In genomic region chr15:77977663-77978062, GRCm38 (mm10) we compare ENCODE assay signal across 22 mouse cellular contexts. TPM values are rescaled to one million over a fixed set of nuclear protein-coding genes. Genes with fewer than 3 reads are reported as not detected.
DNase-seq lines count a peak whose midpoint lies in the region; ATAC-seq lines count a peak whose summit lies in the region.
"Had no signal": no experiment of that assay in that cellular context is flagged by ENCODE, and none has a peak within 500 bp of the region (broad histone marks: within the 10 kb centered on the region; RNA-seq: fewer than 3 reads in every experiment).

No protein-coding gene starts in this region.

- peak overlapping the region; percentile 36 for H3K4me2 ChIP-seq in liver, embryonic 12.5 days
- H3K4me2 ChIP-seq in hindbrain, embryonic 14.5 days (replicated peaks) = no peak overlapping the region
- H3K4me2 ChIP-seq: embryonic facial prominence, embryonic 15.5 days; forebrain, embryonic 12.5 days; heart, embryonic 12.5 days; midbrain, embryonic 11.5 days had no signal

- peaks cover 28% of the 10 kb centered on the region for H3K27me3 ChIP-seq in liver, embryonic 12.5 days (replicated peaks)
- no peaks in the 10 kb centered on the region for H3K27me3 ChIP-seq in hindbrain, embryonic 14.5 days (ENCODE audit: control insufficient read depth, insufficient read depth, low read length)

- peak overlapping the region; percentile 61 for H3K27ac ChIP-seq in liver, embryonic 12.5 days
- H3K27ac ChIP-seq in hindbrain, embryonic 14.5 days = no peak overlapping the region
- H3K27ac ChIP-seq: embryonic facial prominence, embryonic 15.5 days; forebrain, embryonic 12.5 days; hindbrain, embryonic 10.5 days had no signal

- WGBS in liver, embryonic 12.5 days (ENCODE audit: insufficient replicate concordance) = 43% methylated on average over 3 of the region's 3 CpGs
- WGBS in hindbrain, embryonic 14.5 days = 64% methylated on average over 3 of the region's 3 CpGs

- H3K4me1 ChIP-seq in liver, embryonic 12.5 days = peaks cover 56% of the 10 kb centered on the region
- no peaks in the 10 kb centered on the region for H3K4me1 ChIP-seq in hindbrain, embryonic 14.5 days (replicated peaks; ENCODE audit: control insufficient read depth, insufficient read depth, low read length)
- H3K4me1 ChIP-seq: embryonic facial prominence, embryonic 15.5 days; forebrain, embryonic 12.5 days; heart, embryonic 12.5 days had no signal

- peak; percentile 60 for DNase-seq in testis, postnatal 10 days (ENCODE audit: low spot score)
- no peak for DNase-seq in testis, postnatal 14 days (ENCODE audit: low spot score)
- DNase-seq in adrenal gland, postnatal 14 days = peak; percentile 83
- DNase-seq in T-cell, adult 2 months (ENCODE audit: low spot score) = no peak
- DNase-seq in hindbrain, embryonic 14.5 days (ENCODE audit: low spot score) = no peak
- DNase-seq in layer of hippocampus, adult 11-12 months (ENCODE audit: low spot score) = no peak
- DNase-seq: cerebellum, adult 9-10 months; gastrocnemius, postnatal 25 days; heart, adult 18-20 months; heart, postnatal 10 days; kidney, adult 18-20 months; kidney, postnatal 4 days; lung, adult 18-20 months; lung, postnatal 14 days; right cerebral cortex, postnatal 25 days; thymus, adult 2 months had no signal

- H3K9ac ChIP-seq in liver, embryonic 12.5 days = no peak overlapping the region
- no peak overlapping the region for H3K9ac ChIP-seq in hindbrain, embryonic 14.5 days
- H3K9ac ChIP-seq: embryonic facial prominence, embryonic 15.5 days; forebrain, embryonic 12.5 days; heart, embryonic 12.5 days had no signal

- no peaks in the 10 kb centered on the region for H3K36me3 ChIP-seq in liver, embryonic 12.5 days
- H3K36me3 ChIP-seq in hindbrain, embryonic 14.5 days (replicated peaks; ENCODE audit: control insufficient read depth, insufficient read depth) = no peaks in the 10 kb centered on the region
- H3K36me3 ChIP-seq: embryonic facial prominence, embryonic 15.5 days; forebrain, embryonic 12.5 days; heart, embryonic 12.5 days; hindbrain, embryonic 10.5 days had no signal

- no peak overlapping the region for H3K4me3 ChIP-seq in liver, embryonic 12.5 days
- H3K4me3 ChIP-seq in hindbrain, embryonic 14.5 days (replicated peaks; ENCODE audit: low read length) = no peak overlapping the region
- H3K4me3 ChIP-seq: embryonic facial prominence, embryonic 15.5 days; forebrain, embryonic 12.5 days; heart, embryonic 12.5 days; hindbrain, embryonic 10.5 days had no signal

- H3K9me3 ChIP-seq in liver, embryonic 12.5 days (replicated peaks) = no peaks in the 10 kb centered on the region
- no peaks in the 10 kb centered on the region for H3K9me3 ChIP-seq in hindbrain, embryonic 14.5 days (ENCODE audit: control insufficient read depth, low read length)
- H3K9me3 ChIP-seq: embryonic facial prominence, embryonic 15.5 days; forebrain, embryonic 12.5 days; heart, embryonic 12.5 days; hindbrain, embryonic 10.5 days had no signal

- ATAC-seq in liver, embryonic 12.5 days = peak; percentile 51; the same call in 1 of the 2 replicates
- ATAC-seq in hindbrain, embryonic 14.5 days (ENCODE audit: low FRiP score) = no peak

RNA-seq across cellular contexts. Expression of gene Eif3d, which starts 7.0 kb away (rescaled TPM):
- total RNA-seq in adrenal gland, postnatal 14 days (2021) = 152 and 167 TPM in 2 replicates
- 257 and 271 TPM in 2 replicates for polyA plus RNA-seq in liver, embryonic 12.5 days (2016; fragmentation: Nextera tagmentation; extraction: Ambion mirVana)
- polyA plus RNA-seq in hindbrain, embryonic 14.5 days (2014; fragmentation: Nextera tagmentation; extraction: Ambion mirVana) = 167 and 177 TPM in 2 replicates

RNA-seq across cellular contexts. Expression of gene Foxred2, which starts 21.1 kb away (rescaled TPM):
- total RNA-seq in adrenal gland, postnatal 14 days (2021) = 3.3 and 4.4 TPM in 2 replicates
- 1.3 and 1.7 TPM in 2 replicates for polyA plus RNA-seq in liver, embryonic 12.5 days (2016; fragmentation: Nextera tagmentation; extraction: Ambion mirVana)
- 10.7 and 10.8 TPM in 2 replicates for polyA plus RNA-seq in hindbrain, embryonic 14.5 days (2014; fragmentation: Nextera tagmentation; extraction: Ambion mirVana)

RNA-seq across cellular contexts. Expression of gene Txn2, which starts 48.9 kb away (rescaled TPM):
- 430 and 443 TPM in 2 replicates for total RNA-seq in adrenal gland, postnatal 14 days (2021)
- 239 and 249 TPM in 2 replicates for polyA plus RNA-seq in liver, embryonic 12.5 days (2016; fragmentation: Nextera tagmentation; extraction: Ambion mirVana)
- polyA plus RNA-seq in hindbrain, embryonic 14.5 days (2014; fragmentation: Nextera tagmentation; extraction: Ambion mirVana) = 207 and 216 TPM in 2 replicates

Comparison
In these comparisons a context has a peak if more than half of its experiments do, and no peak if none do; other contexts are left out.
1. DNase-seq: peak in testis, postnatal 10 days (single experiment) and adrenal gland, postnatal 14 days (single experiment); none in testis, postnatal 14 days (single experiment), T-cell, adult 2 months (single experiment), hindbrain, embryonic 14.5 days (single experiment) and layer of hippocampus, adult 11-12 months (single experiment).